Mouse (Mus musculus): ENCODE measurements around the gene Rb1. TPM values are rescaled to one million over a fixed set of nuclear protein-coding genes. Genes with fewer than 3 reads are reported as not detected.

The Rb1 gene
- polyA plus RNA-seq, 1 experiment from 2014 or later, result 27.5 TPM

DNA sequence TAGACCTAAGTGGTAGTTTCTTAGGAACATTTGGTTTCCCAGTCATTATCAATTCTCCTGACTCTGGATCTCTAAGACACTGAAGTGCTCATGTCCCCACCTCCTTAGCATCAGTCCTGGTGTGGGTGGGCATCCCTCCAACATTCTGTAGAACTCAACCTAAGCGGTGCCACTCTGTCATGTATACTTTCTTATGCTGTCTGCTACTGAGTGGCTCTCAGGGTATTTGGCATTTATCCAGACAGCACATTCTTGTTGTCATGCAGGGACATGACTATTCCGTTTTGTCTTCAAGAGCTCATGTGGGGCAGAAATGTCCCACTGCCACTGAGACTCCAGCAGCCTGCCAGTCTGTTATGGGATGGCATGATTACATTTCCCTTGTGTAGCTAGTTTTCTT is 144.5 kb downstream of the Rb1 start:
- Histone ChIP-seq H3K9me3 (no peaks in the 10 kb centered on the region), H3K27me3 (no peaks in the 10 kb centered on the region), H3K36me3 (peaks cover 48% of the 10 kb centered on the region), H3K27ac (replicated peaks) (no peak overlapping the region), H3K9ac (no peak overlapping the region), H3K4me3 (no peak overlapping the region), H3K4me1 (replicated peaks) (no peaks in the 10 kb centered on the region), H3K4me2 (no peak overlapping the region)
- 41% methylated on average over 2 of the region's 2 CpGs for WGBS
- ATAC-seq (ENCODE audit: low FRiP score, low read depth), result peak; percentile 66; the same call in 1 of the 2 replicates

- H3K4me1 ChIP-seq (replicated peaks), result no peaks in the 10 kb centered on the region
- no peak overlapping the region for H3K27ac ChIP-seq (replicated peaks)
- peaks cover 47% of the 10 kb centered on the region for H3K36me3 ChIP-seq
- no peak for ATAC-seq (ENCODE audit: low FRiP score, low read depth)
- 85% methylated on average over 3 of the region's 3 CpGs for WGBS
- no peak overlapping the region for H3K4me2 ChIP-seq
- H3K9me3 ChIP-seq, result no peaks in the 10 kb centered on the region
- no peak overlapping the region for H3K9ac ChIP-seq
- no peak overlapping the region for H3K4me3 ChIP-seq
- no peaks in the 10 kb centered on the region for H3K27me3 ChIP-seq
Observed at GRCm38 (mm10) chr14:73180671-73181070, 145.0 kb downstream of the Rb1 start.

DNA sequence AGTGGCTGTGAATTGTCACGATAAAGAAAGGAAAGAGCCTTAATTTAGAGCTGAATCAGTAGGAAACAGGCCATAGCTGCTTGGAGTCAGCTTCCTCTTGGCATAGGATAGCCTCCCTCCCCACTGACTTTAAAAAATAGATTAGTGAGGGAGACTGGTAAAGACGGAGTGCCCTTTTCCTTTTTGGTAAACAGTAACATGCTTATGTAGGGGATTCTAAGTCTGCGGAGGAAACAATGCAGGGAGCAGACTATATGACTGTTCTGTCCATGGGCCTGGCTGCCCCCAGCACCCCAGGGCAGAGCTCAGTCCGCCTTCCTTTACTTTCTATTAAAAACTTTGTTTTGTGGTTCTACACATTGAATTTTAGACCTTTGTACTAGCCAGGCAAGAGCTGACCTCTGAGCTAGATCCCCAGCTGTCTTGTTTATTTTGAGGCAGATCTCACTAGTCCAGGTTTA is 146.4 kb downstream of the Rb1 start:
- peaks cover 35% of the 10 kb centered on the region for H3K36me3 ChIP-seq
- no peaks in the 10 kb centered on the region for H3K9me3 ChIP-seq
- no peaks in the 10 kb centered on the region for H3K4me1 ChIP-seq (replicated peaks)
- H3K4me3 ChIP-seq, result no peak overlapping the region
- ATAC-seq (ENCODE audit: low FRiP score, low read depth), result no peak
- no peak overlapping the region for H3K9ac ChIP-seq
- no peaks in the 10 kb centered on the region for H3K27me3 ChIP-seq
- WGBS, result 84% methylated on average over 4 of the region's 4 CpGs
- no peak overlapping the region for H3K4me2 ChIP-seq
- no peak overlapping the region for H3K27ac ChIP-seq (replicated peaks)

DNA sequence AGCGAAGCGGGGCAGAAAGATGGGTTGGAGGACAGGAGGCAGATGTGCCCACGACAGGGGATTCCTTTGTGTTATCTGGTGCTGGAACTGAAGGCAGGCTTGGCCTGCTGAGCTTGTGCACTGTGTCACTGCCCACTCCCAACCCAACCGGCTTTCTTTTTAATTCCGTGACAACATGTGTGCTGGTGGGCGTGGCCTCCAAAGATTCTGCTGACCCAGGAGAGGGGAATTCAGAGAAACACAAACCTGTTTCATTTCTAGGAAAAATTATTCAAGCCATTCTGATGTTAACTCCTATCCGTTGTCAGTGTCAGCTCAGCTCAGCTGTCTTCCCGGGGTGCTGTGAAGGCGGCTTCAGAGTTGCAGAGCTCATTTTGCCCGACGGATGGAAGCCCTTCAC is 147.7 kb downstream of the Rb1 start:
- no peak for ATAC-seq (ENCODE audit: low FRiP score, low read depth)
- no peaks in the 10 kb centered on the region for H3K4me1 ChIP-seq (replicated peaks)
- peaks cover 40% of the 10 kb centered on the region for H3K36me3 ChIP-seq
- H3K27me3 ChIP-seq, result no peaks in the 10 kb centered on the region
- no peaks in the 10 kb centered on the region for H3K9me3 ChIP-seq
- no peak overlapping the region for H3K4me2 ChIP-seq
- H3K9ac ChIP-seq, result no peak overlapping the region
- no peak overlapping the region for H3K4me3 ChIP-seq
- no peak overlapping the region for H3K27ac ChIP-seq (replicated peaks)
- WGBS, result 75% methylated on average over 11 of the region's 11 CpGs

GRCm38 (mm10) chr14:73176266-73176665 is 149.4 kb downstream of the Rb1 start:
- no peak overlapping the region for H3K9ac ChIP-seq
- H3K27ac ChIP-seq (replicated peaks), result no peak overlapping the region
- WGBS, result 86% methylated on average over 5 of the region's 5 CpGs
- no peaks in the 10 kb centered on the region for H3K4me1 ChIP-seq (replicated peaks)
- no peak for ATAC-seq (ENCODE audit: low FRiP score, low read depth)
- no peaks in the 10 kb centered on the region for H3K27me3 ChIP-seq
- H3K4me2 ChIP-seq, result no peak overlapping the region
- H3K9me3 ChIP-seq, result no peaks in the 10 kb centered on the region
- H3K36me3 ChIP-seq, result peaks cover 41% of the 10 kb centered on the region
- H3K4me3 ChIP-seq, result no peak overlapping the region

DNA sequence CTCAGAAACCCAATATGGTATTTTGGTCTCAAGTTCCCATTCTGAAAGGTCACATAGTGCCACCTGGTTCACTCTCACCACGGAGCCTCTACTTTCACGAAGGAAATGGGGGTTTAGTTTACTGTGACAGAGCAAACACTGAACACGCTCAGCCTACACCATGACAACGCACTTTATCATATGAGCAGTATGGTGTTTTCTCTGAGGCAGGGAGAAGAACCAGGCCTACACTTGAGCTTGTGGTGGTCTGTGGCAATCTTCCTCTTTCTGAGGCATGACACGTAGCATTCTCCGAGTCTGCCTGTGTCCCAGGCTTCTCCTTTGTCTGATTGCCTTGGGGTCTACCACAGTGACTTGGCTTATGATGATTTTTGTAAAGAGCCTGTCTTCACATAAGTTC is 149.8 kb downstream of the Rb1 start:
- Histone ChIP-seq H3K36me3 (peaks cover 41% of the 10 kb centered on the region), H3K4me1 (replicated peaks) (no peaks in the 10 kb centered on the region), H3K27ac (replicated peaks) (no peak overlapping the region), H3K4me2 (no peak overlapping the region), H3K9me3 (no peaks in the 10 kb centered on the region), H3K27me3 (no peaks in the 10 kb centered on the region), H3K4me3 (no peak overlapping the region), H3K9ac (no peak overlapping the region)
- ATAC-seq (ENCODE audit: low FRiP score, low read depth), result no peak
- WGBS, result 87% methylated on average over 6 of the region's 6 CpGs

DNA sequence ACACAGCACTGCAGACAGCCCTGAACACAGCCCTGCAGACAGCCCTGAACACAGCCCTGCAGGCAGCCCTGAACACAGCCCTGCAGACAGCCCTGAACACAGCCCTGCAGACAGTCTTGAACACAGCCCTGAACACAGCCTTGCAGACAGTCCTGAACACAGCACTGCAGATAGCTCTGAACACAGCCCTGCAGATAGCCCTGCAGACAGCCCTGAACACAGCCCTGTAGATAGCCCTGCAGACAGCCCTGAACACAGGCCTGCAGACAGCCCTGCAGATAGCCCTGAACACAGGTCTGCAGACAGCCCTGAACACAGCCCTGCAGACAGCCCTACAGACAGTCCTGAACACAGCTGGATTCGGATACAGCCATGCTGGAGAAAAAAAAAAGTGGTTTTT is 150.6 kb downstream of the Rb1 start:
- WGBS, result 100% methylated on average over 1 of the region's 1 CpGs
- Histone ChIP-seq H3K9ac (no peak overlapping the region), H3K4me1 (replicated peaks) (no peaks in the 10 kb centered on the region), H3K27me3 (no peaks in the 10 kb centered on the region), H3K4me2 (no peak overlapping the region), H3K36me3 (peaks cover 40% of the 10 kb centered on the region), H3K4me3 (no peak overlapping the region), H3K9me3 (no peaks in the 10 kb centered on the region), H3K27ac (replicated peaks) (no peak overlapping the region)
- no peak for ATAC-seq (ENCODE audit: low FRiP score, low read depth)

DNA sequence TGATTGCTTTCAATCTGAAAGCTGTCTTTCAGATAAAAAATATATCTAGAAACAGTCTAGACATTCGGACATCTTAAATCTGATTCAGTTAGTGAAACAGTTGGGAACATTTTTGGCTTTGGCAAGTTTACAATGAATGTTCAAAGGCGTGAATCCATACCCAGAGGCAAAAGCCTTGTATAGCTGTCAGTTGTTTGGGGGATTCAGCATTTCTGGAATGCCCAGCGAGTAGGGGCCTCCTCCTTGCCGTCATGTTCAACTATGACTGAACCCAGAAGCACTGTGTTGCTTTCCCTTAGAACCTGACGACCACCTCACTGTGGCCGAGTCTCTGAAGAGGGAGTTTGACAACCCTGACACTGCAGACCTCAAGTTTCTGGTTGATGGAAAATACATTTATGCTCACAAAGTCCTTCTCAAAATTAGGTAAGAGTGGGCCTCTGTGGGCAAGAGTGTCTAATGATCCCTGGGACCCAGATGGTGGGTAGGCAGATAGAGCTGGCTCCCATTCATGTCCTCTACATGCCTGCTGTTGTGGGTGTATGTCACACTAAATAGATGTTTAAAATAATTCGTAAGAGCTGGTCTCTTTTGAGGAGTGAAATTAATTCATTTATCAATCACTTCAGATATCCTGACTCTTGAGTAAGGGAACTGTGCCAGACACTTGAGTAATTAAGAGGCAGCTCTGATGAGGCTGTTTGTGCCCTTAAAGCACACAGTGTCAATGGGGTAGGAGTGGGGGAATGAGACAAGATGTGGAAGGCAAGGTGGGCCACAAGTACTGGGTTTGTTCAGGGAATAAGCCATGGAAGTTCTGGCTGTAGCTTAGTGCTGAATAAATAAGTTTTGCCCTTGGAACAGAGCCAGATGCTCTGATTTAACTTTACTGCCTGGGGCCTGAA is 151.3 kb downstream of the Rb1 start:
- no peaks in the 10 kb centered on the region for H3K27me3 ChIP-seq
- WGBS, result 75% methylated on average over 7 of the region's 7 CpGs
- no peak overlapping the region for H3K4me3 ChIP-seq
- no peak overlapping the region for H3K4me2 ChIP-seq
- no peak for ATAC-seq (ENCODE audit: low FRiP score, low read depth)
- H3K9me3 ChIP-seq, result no peaks in the 10 kb centered on the region
- peaks cover 37% of the 10 kb centered on the region for H3K36me3 ChIP-seq
- no peaks in the 10 kb centered on the region for H3K4me1 ChIP-seq (replicated peaks)
- no peak overlapping the region for H3K27ac ChIP-seq (replicated peaks)
- H3K9ac ChIP-seq, result no peak overlapping the region

- WGBS, result 85% methylated on average over 11 of the region's 11 CpGs
- no peaks in the 10 kb centered on the region for H3K9me3 ChIP-seq
- ATAC-seq (ENCODE audit: low FRiP score, low read depth), result no peak
- no peaks in the 10 kb centered on the region for H3K4me1 ChIP-seq (replicated peaks)
- H3K9ac ChIP-seq, result no peak overlapping the region
- H3K36me3 ChIP-seq, result peaks cover 32% of the 10 kb centered on the region
- no peak overlapping the region for H3K4me3 ChIP-seq
- H3K27ac ChIP-seq (replicated peaks), result no peak overlapping the region
- no peaks in the 10 kb centered on the region for H3K27me3 ChIP-seq
- no peak overlapping the region for H3K4me2 ChIP-seq
Observed at GRCm38 (mm10) chr14:73173662-73174061, 152.0 kb downstream of the Rb1 start.

- whole genome bisulfite sequencing, result 73% methylated on average over 12 of the region's 12 CpGs
- H3K9ac ChIP-seq, result no peak overlapping the region
- H3K4me3 ChIP-seq, result no peak overlapping the region
- H3K27ac ChIP-seq (replicated peaks), result no peak overlapping the region
- H3K4me2 ChIP-seq, result no peak overlapping the region
- H3K36me3 ChIP-seq, result peaks cover 30% of the 10 kb centered on the region
- no peaks in the 10 kb centered on the region for H3K9me3 ChIP-seq
- ATAC-seq (ENCODE audit: low FRiP score, low read depth), result no peak
- H3K4me1 ChIP-seq (replicated peaks), result no peaks in the 10 kb centered on the region
- no peaks in the 10 kb centered on the region for H3K27me3 ChIP-seq
Observed at GRCm38 (mm10) chr14:73172196-73173011, 153.2 kb downstream of the Rb1 start.

- Histone ChIP-seq H3K4me2 (no peak overlapping the region), H3K36me3 (peaks cover 33% of the 10 kb centered on the region), H3K4me3 (no peak overlapping the region), H3K27ac (replicated peaks) (no peak overlapping the region), H3K27me3 (no peaks in the 10 kb centered on the region), H3K9me3 (no peaks in the 10 kb centered on the region), H3K4me1 (replicated peaks) (no peaks in the 10 kb centered on the region), H3K9ac (no peak overlapping the region)
- no peak for ATAC-seq (ENCODE audit: low FRiP score, low read depth)
- 91% methylated on average over 13 of the region's 13 CpGs for WGBS
Observed at GRCm38 (mm10) chr14:73169926-73170844, 155.4 kb downstream of the Rb1 start.
